Mouse (Mus musculus) splenic B cell, adult 2 months (primary cell): ENCODE measurements around the gene Terf2.

Experiments
- DNase-seq: peaks from one replicate; pipeline ENCODE4 v3.0.0-alpha.2; 2011; ENCODE audit warnings: low read depth, low spot score
- H3K27me3 ChIP-seq: 2 replicates; pipeline ENCODE4 v1.6.1; 2012; ENCODE audit warnings: mild to moderate bottlenecking, low read length, moderate library complexity, mixed read lengths; ENCODE audit not compliant: control insufficient read depth, poor library complexity, insufficient read depth, severe bottlenecking
- H3K36me3 ChIP-seq: 2 replicates; pipeline ENCODE4 v1.6.1; 2012; ENCODE audit warnings: mild to moderate bottlenecking, low read length, moderate library complexity, mixed read lengths; ENCODE audit not compliant: control insufficient read depth, poor library complexity, insufficient read depth, severe bottlenecking

Gene Terf2

GRCm38 (mm10) chr8:107023479-107023878, 72.9 kb downstream of the Terf2 start:
- Histone ChIP-seq H3K36me3 (no peaks in the 10 kb centered on the region), H3K27me3 (no peaks in the 10 kb centered on the region)
- no peak for DNase-seq
